Mouse (Mus musculus): ENCODE results near the gene Cebpb.

GRCm38 (mm10) chr2:167692831-167693230, 4.1 kb downstream of the Cebpb start:
- TF ChIP-seq JUND (IDR thresholded peaks at IDR 0.05; ENCODE audit: low read depth, low read length) (no peak), CHD2 (IDR thresholded peaks at IDR 0.05; ENCODE audit: low read length) (no peak), CTCF (IDR thresholded peaks at IDR 0.05 in 2 of 3, conservative IDR thresholded peaks at IDR 0.05 in 1 of 3; ENCODE audit: control insufficient read depth in 1 of 3, insufficient read depth in 1 of 3, low read depth in 2 of 3, low read length in 3 of 3, poor library complexity in 1 of 3, severe bottlenecking in 1 of 3) (no peak), POLR2AphosphoS2 (IDR thresholded peaks at IDR 0.05; ENCODE audit: low read length) (no peak), ZKSCAN1 (IDR thresholded peaks at IDR 0.05; ENCODE audit: low read depth, low read length) (no peak), MAX (IDR thresholded peaks at IDR 0.05; ENCODE audit: low read length) (no peak), EP300 (IDR thresholded peaks at IDR 0.05; ENCODE audit: low read depth in 1 of 2, low read length in 2 of 2) (no peak), MAFK (IDR thresholded peaks at IDR 0.05; ENCODE audit: borderline replicate concordance, low read depth, low read length) (no peak), POLR2A (IDR thresholded peaks at IDR 0.05; ENCODE audit: control insufficient read depth in 1 of 2, insufficient read depth in 1 of 2, low read depth in 1 of 2, low read length in 2 of 2, poor library complexity in 1 of 2) (no peak), TBP (IDR thresholded peaks at IDR 0.05; ENCODE audit: low read depth, low read length) (no peak), TCF12 (IDR thresholded peaks at IDR 0.05; ENCODE audit: low read depth, low read length) (no peak), RAD21 (IDR thresholded peaks at IDR 0.05; ENCODE audit: low read depth, low read length) (no peak), UBTF (IDR thresholded peaks at IDR 0.05; ENCODE audit: borderline replicate concordance, insufficient read depth, low read depth, low read length) (no peak), HCFC1 (IDR thresholded peaks at IDR 0.05; ENCODE audit: low read depth, low read length) (no peak)

Measured in MEL (cell line).